Mouse (Mus musculus): Measurements from ENCODE around the gene Glyctk. TPM values are rescaled to one million over a fixed set of nuclear protein-coding genes. Genes with fewer than 3 reads are reported as not detected.

Glyctk gene
- polyA plus RNA-seq, 1 experiment from 2014 or later, result 2.3 TPM

- ATAC-seq (peak; percentile 24; the same call in 1 of the 2 replicates), DNase-seq (ENCODE audit: low spot score) (peak; percentile 75)
- WGBS, result 70% methylated on average over 2 of the region's 2 CpGs
- H3K9me3 ChIP-seq (replicated peaks; ENCODE audit: control insufficient read depth, low read length), result no peaks in the 10 kb centered on the region
- no peak overlapping the region for H3K4me3 ChIP-seq (ENCODE audit: low read depth, low read length)
- H3K4me2 ChIP-seq (ENCODE audit: low read length), result no peak overlapping the region
- peaks cover 28% of the 10 kb centered on the region for H3K4me1 ChIP-seq (ENCODE audit: control insufficient read depth, insufficient read depth, low read length)
- H3K36me3 ChIP-seq (ENCODE audit: control insufficient read depth, insufficient read depth, low read length), result no peaks in the 10 kb centered on the region
- H3K27ac ChIP-seq (ENCODE audit: low read depth, low read length), result no peak overlapping the region
- peaks cover 16% of the 10 kb centered on the region for H3K27me3 ChIP-seq (replicated peaks; ENCODE audit: control insufficient read depth, insufficient read depth, low read length)
- H3K9ac ChIP-seq (ENCODE audit: low read length), result no peak overlapping the region
Measured at GRCm38 (mm10) chr9:106145582-106145981, 12.4 kb downstream of the Glyctk start.

GRCm38 (mm10) chr9:106144176-106144575 lies 13.8 kb downstream of the Glyctk start:
- Histone ChIP-seq H3K9ac (ENCODE audit: low read length) (no peak overlapping the region), H3K27ac (ENCODE audit: low read depth, low read length) (no peak overlapping the region)

GRCm38 (mm10) chr9:106141955-106142354 lies 16.0 kb downstream of the Glyctk start:
- Histone ChIP-seq H3K27me3 (replicated peaks; ENCODE audit: control insufficient read depth, insufficient read depth, low read length) (peaks cover 17% of the 10 kb centered on the region), H3K9ac (ENCODE audit: low read length) (no peak overlapping the region), H3K4me1 (ENCODE audit: control insufficient read depth, insufficient read depth, low read length) (peaks cover 23% of the 10 kb centered on the region), H3K4me2 (ENCODE audit: low read length) (no peak overlapping the region), H3K27ac (ENCODE audit: low read depth, low read length) (no peak overlapping the region), H3K9me3 (replicated peaks; ENCODE audit: control insufficient read depth, low read length) (no peaks in the 10 kb centered on the region), H3K36me3 (ENCODE audit: control insufficient read depth, insufficient read depth, low read length) (no peaks in the 10 kb centered on the region), H3K4me3 (ENCODE audit: low read depth, low read length) (no peak overlapping the region)
- no peak for DNase-seq (ENCODE audit: low spot score)
- WGBS, result 78% methylated on average over 12 of the region's 12 CpGs
- no peak for ATAC-seq

More at GRCm38 (mm10) chr9:106144176-106144575, 13.8 kb downstream of the Glyctk start:
- Histone ChIP-seq H3K4me1 (ENCODE audit: control insufficient read depth, insufficient read depth, low read length) (peaks cover 33% of the 10 kb centered on the region), H3K9me3 (replicated peaks; ENCODE audit: control insufficient read depth, low read length) (no peaks in the 10 kb centered on the region), H3K27me3 (replicated peaks; ENCODE audit: control insufficient read depth, insufficient read depth, low read length) (peaks cover 13% of the 10 kb centered on the region), H3K4me3 (ENCODE audit: low read depth, low read length) (no peak overlapping the region), H3K4me2 (ENCODE audit: low read length) (no peak overlapping the region), H3K36me3 (ENCODE audit: control insufficient read depth, insufficient read depth, low read length) (no peaks in the 10 kb centered on the region)
- WGBS, result 10% methylated on average over 7 of the region's 7 CpGs
- DNase-seq (ENCODE audit: low spot score), result peak; percentile 92
- ATAC-seq, result peak; percentile 58

- Histone ChIP-seq H3K36me3 (ENCODE audit: control insufficient read depth, insufficient read depth, low read length) (no peaks in the 10 kb centered on the region), H3K9ac (ENCODE audit: low read length) (no peak overlapping the region), H3K9me3 (replicated peaks; ENCODE audit: control insufficient read depth, low read length) (no peaks in the 10 kb centered on the region), H3K4me2 (ENCODE audit: low read length) (no peak overlapping the region), H3K4me1 (ENCODE audit: control insufficient read depth, insufficient read depth, low read length) (peaks cover 23% of the 10 kb centered on the region), H3K4me3 (ENCODE audit: low read depth, low read length) (no peak overlapping the region), H3K27ac (ENCODE audit: low read depth, low read length) (no peak overlapping the region; the same call in 1 of the 2 replicates), H3K27me3 (replicated peaks; ENCODE audit: control insufficient read depth, insufficient read depth, low read length) (peaks cover 17% of the 10 kb centered on the region; the same call in 1 of the 2 replicates)
- 3% methylated on average over 10 of the region's 10 CpGs for WGBS
- ATAC-seq, result peak; percentile 72
- DNase-seq (ENCODE audit: low spot score), result peak; percentile 91
Measured at GRCm38 (mm10) chr9:106139763-106140162, 18.2 kb downstream of the Glyctk start.

- Histone ChIP-seq H3K4me3 (ENCODE audit: low read depth, low read length) (no peak overlapping the region), H3K4me2 (ENCODE audit: low read length) (no peak overlapping the region), H3K27ac (ENCODE audit: low read depth, low read length) (no peak overlapping the region), H3K9ac (ENCODE audit: low read length) (no peak overlapping the region), H3K27me3 (replicated peaks; ENCODE audit: control insufficient read depth, insufficient read depth, low read length) (peaks cover 16% of the 10 kb centered on the region; the same call in 1 of the 2 replicates), H3K9me3 (replicated peaks; ENCODE audit: control insufficient read depth, low read length) (no peaks in the 10 kb centered on the region), H3K4me1 (ENCODE audit: control insufficient read depth, insufficient read depth, low read length) (peaks cover 12% of the 10 kb centered on the region), H3K36me3 (ENCODE audit: control insufficient read depth, insufficient read depth, low read length) (no peaks in the 10 kb centered on the region)
- 38% methylated on average over 10 of the region's 10 CpGs for WGBS
- no peak for ATAC-seq
- DNase-seq (ENCODE audit: low spot score), result no peak
Measured at GRCm38 (mm10) chr9:106137671-106138216, 20.2 kb downstream of the Glyctk start.

GRCm38 (mm10) chr9:106130250-106130649 lies 27.7 kb downstream of the Glyctk start:
- WGBS, result 82% methylated on average over 7 of the region's 7 CpGs
- H3K4me2 ChIP-seq (ENCODE audit: low read length), result no peak overlapping the region
- no peak for ATAC-seq

GRCm38 (mm10) chr9:106129072-106129471 lies 28.9 kb downstream of the Glyctk start:
- Histone ChIP-seq H3K4me2 (ENCODE audit: low read length) (no peak overlapping the region), H3K27me3 (replicated peaks; ENCODE audit: control insufficient read depth, insufficient read depth, low read length) (no peaks in the 10 kb centered on the region), H3K4me1 (ENCODE audit: control insufficient read depth, insufficient read depth, low read length) (peaks cover 20% of the 10 kb centered on the region), H3K9me3 (replicated peaks; ENCODE audit: control insufficient read depth, low read length) (no peaks in the 10 kb centered on the region), H3K27ac (ENCODE audit: low read depth, low read length) (no peak overlapping the region), H3K4me3 (ENCODE audit: low read depth, low read length) (no peak overlapping the region), H3K9ac (ENCODE audit: low read length) (no peak overlapping the region), H3K36me3 (ENCODE audit: control insufficient read depth, insufficient read depth, low read length) (no peaks in the 10 kb centered on the region)
- 88% methylated on average over 2 of the region's 2 CpGs for WGBS
- DNase-seq (ENCODE audit: low spot score) (no peak), ATAC-seq (no peak)

More at GRCm38 (mm10) chr9:106130250-106130649, 27.7 kb downstream of the Glyctk start:
- no peak for DNase-seq (ENCODE audit: low spot score)
- Histone ChIP-seq H3K4me1 (ENCODE audit: control insufficient read depth, insufficient read depth, low read length) (peaks cover 20% of the 10 kb centered on the region), H3K4me3 (ENCODE audit: low read depth, low read length) (no peak overlapping the region), H3K27me3 (replicated peaks; ENCODE audit: control insufficient read depth, insufficient read depth, low read length) (no peaks in the 10 kb centered on the region), H3K36me3 (ENCODE audit: control insufficient read depth, insufficient read depth, low read length) (no peaks in the 10 kb centered on the region), H3K9ac (ENCODE audit: low read length) (no peak overlapping the region), H3K27ac (ENCODE audit: low read depth, low read length) (no peak overlapping the region), H3K9me3 (replicated peaks; ENCODE audit: control insufficient read depth, low read length) (no peaks in the 10 kb centered on the region)

- no peak overlapping the region; the same call in 1 of the 2 replicates for H3K4me2 ChIP-seq (ENCODE audit: low read length)
- H3K27ac ChIP-seq (ENCODE audit: low read depth, low read length), result peak overlapping the region; percentile 92
- H3K4me1 ChIP-seq (ENCODE audit: control insufficient read depth, insufficient read depth, low read length), result peaks cover 20% of the 10 kb centered on the region
- peak; percentile 97 for DNase-seq (ENCODE audit: low spot score)
- H3K27me3 ChIP-seq (replicated peaks; ENCODE audit: control insufficient read depth, insufficient read depth, low read length), result no peaks in the 10 kb centered on the region
- ATAC-seq, result peak; percentile 95
- H3K36me3 ChIP-seq (ENCODE audit: control insufficient read depth, insufficient read depth, low read length), result no peaks in the 10 kb centered on the region
- WGBS, result 0% methylated on average over 2 of the region's 2 CpGs
- no peak overlapping the region; the same call in 1 of the 2 replicates for H3K9ac ChIP-seq (ENCODE audit: low read length)
- H3K4me3 ChIP-seq (ENCODE audit: low read depth, low read length), result no peak overlapping the region
- no peaks in the 10 kb centered on the region for H3K9me3 ChIP-seq (replicated peaks; ENCODE audit: control insufficient read depth, low read length)
Measured at GRCm38 (mm10) chr9:106126786-106127251, 31.1 kb downstream of the Glyctk start.

GRCm38 (mm10) chr9:106123599-106123998 lies 34.3 kb downstream of the Glyctk start:
- DNase-seq (ENCODE audit: low spot score) (peak; percentile 76), ATAC-seq (no peak)
- no peaks in the 10 kb centered on the region for H3K9me3 ChIP-seq (replicated peaks; ENCODE audit: control insufficient read depth, low read length)
- no peak overlapping the region for H3K9ac ChIP-seq (ENCODE audit: low read length)
- no peak overlapping the region for H3K4me2 ChIP-seq (ENCODE audit: low read length)
- H3K4me1 ChIP-seq (ENCODE audit: control insufficient read depth, insufficient read depth, low read length), result peaks cover 19% of the 10 kb centered on the region
- H3K4me3 ChIP-seq (ENCODE audit: low read depth, low read length), result no peak overlapping the region
- no peaks in the 10 kb centered on the region for H3K36me3 ChIP-seq (ENCODE audit: control insufficient read depth, insufficient read depth, low read length)
- no peak overlapping the region for H3K27ac ChIP-seq (ENCODE audit: low read depth, low read length)
- H3K27me3 ChIP-seq (replicated peaks; ENCODE audit: control insufficient read depth, insufficient read depth, low read length), result no peaks in the 10 kb centered on the region
- WGBS, result 46% methylated on average over 4 of the region's 4 CpGs
